Mouse (Mus musculus): ENCODE results near the gene Macrod1. TPM values are rescaled to one million over a fixed set of nuclear protein-coding genes. Genes with fewer than 3 reads are reported as not detected.

The Macrod1 gene
- polyA plus RNA-seq, 1 experiment from 2014 or later, result 3.6 TPM

GRCm38 (mm10) chr19:7084734-7085133 is 28.1 kb downstream of the Macrod1 start:
- H3K9ac ChIP-seq (ENCODE audit: low read length), result no peak overlapping the region
- no peak overlapping the region for H3K4me2 ChIP-seq (ENCODE audit: low read depth, low read length, severe bottlenecking)
- ATAC-seq (replicated peaks; ENCODE audit: low FRiP score), result no peak
- H3K27me3 ChIP-seq (ENCODE audit: control insufficient read depth, insufficient read depth, low read length), result no peaks in the 10 kb centered on the region
- no peak overlapping the region for H3K4me3 ChIP-seq (ENCODE audit: low read depth, low read length)
- no peak for DNase-seq (ENCODE audit: low spot score)
- H3K4me1 ChIP-seq (replicated peaks; ENCODE audit: control insufficient read depth, insufficient read depth, low read length), result peaks cover 14% of the 10 kb centered on the region; the same call in 1 of the 2 replicates
- no peaks in the 10 kb centered on the region for H3K36me3 ChIP-seq (ENCODE audit: control insufficient read depth, insufficient read depth, low read length)
- WGBS, result 79% methylated on average over 15 of the region's 15 CpGs
- H3K9me3 ChIP-seq (ENCODE audit: control insufficient read depth, low read length), result no peaks in the 10 kb centered on the region
- H3K27ac ChIP-seq (ENCODE audit: low read depth, low read length), result no peak overlapping the region

DNA sequence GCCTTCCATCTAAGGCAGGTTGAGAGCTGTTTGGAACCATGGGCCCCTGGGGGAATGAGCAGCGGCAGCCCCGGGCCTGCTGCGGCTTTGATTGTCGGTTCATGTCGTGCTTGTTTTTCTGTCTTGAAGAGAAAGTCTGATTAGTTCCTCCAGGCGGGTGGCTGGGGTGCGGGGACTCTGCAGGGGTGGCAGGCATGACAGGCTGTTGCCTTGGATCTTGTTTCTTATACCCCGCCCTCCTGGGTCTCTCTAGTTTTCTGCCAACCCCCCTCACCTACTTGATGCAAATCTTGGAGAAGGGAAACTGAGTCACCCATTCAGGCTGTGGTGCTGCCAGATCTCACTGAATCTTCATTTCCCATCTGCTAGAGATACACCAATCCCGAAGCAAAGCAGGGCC is 31.9 kb downstream of the Macrod1 start:
- Histone ChIP-seq H3K27ac (ENCODE audit: low read depth, low read length) (no peak overlapping the region), H3K4me3 (ENCODE audit: low read depth, low read length) (no peak overlapping the region), H3K4me1 (replicated peaks; ENCODE audit: control insufficient read depth, insufficient read depth, low read length) (peaks cover 32% of the 10 kb centered on the region), H3K4me2 (ENCODE audit: low read depth, low read length, severe bottlenecking) (no peak overlapping the region), H3K9ac (ENCODE audit: low read length) (no peak overlapping the region), H3K9me3 (ENCODE audit: control insufficient read depth, low read length) (no peaks in the 10 kb centered on the region), H3K27me3 (ENCODE audit: control insufficient read depth, insufficient read depth, low read length) (no peaks in the 10 kb centered on the region), H3K36me3 (ENCODE audit: control insufficient read depth, insufficient read depth, low read length) (no peaks in the 10 kb centered on the region)
- DNase-seq (ENCODE audit: low spot score) (no peak), ATAC-seq (replicated peaks; ENCODE audit: low FRiP score) (no peak)
- 17% methylated on average over 9 of the region's 9 CpGs for WGBS

GRCm38 (mm10) chr19:7089050-7089449 is 32.4 kb downstream of the Macrod1 start:
- WGBS, result 71% methylated on average over 5 of the region's 5 CpGs
- H3K4me1 ChIP-seq (replicated peaks; ENCODE audit: control insufficient read depth, insufficient read depth, low read length), result peaks cover 30% of the 10 kb centered on the region
- ATAC-seq (replicated peaks; ENCODE audit: low FRiP score) (no peak), DNase-seq (ENCODE audit: low spot score) (no peak)
- no peak overlapping the region for H3K9ac ChIP-seq (ENCODE audit: low read length)
- no peaks in the 10 kb centered on the region for H3K27me3 ChIP-seq (ENCODE audit: control insufficient read depth, insufficient read depth, low read length)
- H3K9me3 ChIP-seq (ENCODE audit: control insufficient read depth, low read length), result no peaks in the 10 kb centered on the region
- H3K4me2 ChIP-seq (ENCODE audit: low read depth, low read length, severe bottlenecking), result no peak overlapping the region
- H3K36me3 ChIP-seq (ENCODE audit: control insufficient read depth, insufficient read depth, low read length), result no peaks in the 10 kb centered on the region
- H3K27ac ChIP-seq (ENCODE audit: low read depth, low read length), result no peak overlapping the region
- no peak overlapping the region for H3K4me3 ChIP-seq (ENCODE audit: low read depth, low read length)

DNA sequence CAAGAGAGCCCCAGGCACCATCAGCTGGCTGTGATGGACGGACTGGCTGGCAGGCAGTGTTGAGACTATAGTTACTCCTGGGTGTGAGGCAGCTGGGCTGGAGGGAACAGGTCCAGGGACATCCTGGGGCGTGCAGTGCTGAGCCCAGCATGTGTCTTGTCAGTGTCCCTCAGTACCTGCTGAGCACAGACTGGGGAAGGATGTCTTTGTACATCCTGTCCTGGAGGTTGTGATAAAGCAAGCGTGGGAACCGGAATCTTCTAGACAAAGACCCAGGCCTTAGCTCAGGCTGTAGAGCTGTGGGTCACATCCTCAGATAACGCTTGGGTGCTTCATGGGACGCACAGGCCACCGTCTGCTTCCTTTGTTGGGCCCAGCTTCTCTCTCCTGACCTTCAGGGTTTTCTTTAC is 33.2 kb downstream of the Macrod1 start:
- Histone ChIP-seq H3K9me3 (ENCODE audit: control insufficient read depth, low read length) (no peaks in the 10 kb centered on the region), H3K27ac (ENCODE audit: low read depth, low read length) (peak overlapping the region; percentile 26; the same call in 1 of the 2 replicates), H3K27me3 (ENCODE audit: control insufficient read depth, insufficient read depth, low read length) (no peaks in the 10 kb centered on the region), H3K4me3 (ENCODE audit: low read depth, low read length) (no peak overlapping the region), H3K4me2 (ENCODE audit: low read depth, low read length, severe bottlenecking) (no peak overlapping the region), H3K36me3 (ENCODE audit: control insufficient read depth, insufficient read depth, low read length) (no peaks in the 10 kb centered on the region), H3K9ac (ENCODE audit: low read length) (no peak overlapping the region), H3K4me1 (replicated peaks; ENCODE audit: control insufficient read depth, insufficient read depth, low read length) (peaks cover 28% of the 10 kb centered on the region)
- ATAC-seq (replicated peaks; ENCODE audit: low FRiP score) (no peak), DNase-seq (ENCODE audit: low spot score) (no peak)
- WGBS, result 38% methylated on average over 7 of the region's 7 CpGs

DNA sequence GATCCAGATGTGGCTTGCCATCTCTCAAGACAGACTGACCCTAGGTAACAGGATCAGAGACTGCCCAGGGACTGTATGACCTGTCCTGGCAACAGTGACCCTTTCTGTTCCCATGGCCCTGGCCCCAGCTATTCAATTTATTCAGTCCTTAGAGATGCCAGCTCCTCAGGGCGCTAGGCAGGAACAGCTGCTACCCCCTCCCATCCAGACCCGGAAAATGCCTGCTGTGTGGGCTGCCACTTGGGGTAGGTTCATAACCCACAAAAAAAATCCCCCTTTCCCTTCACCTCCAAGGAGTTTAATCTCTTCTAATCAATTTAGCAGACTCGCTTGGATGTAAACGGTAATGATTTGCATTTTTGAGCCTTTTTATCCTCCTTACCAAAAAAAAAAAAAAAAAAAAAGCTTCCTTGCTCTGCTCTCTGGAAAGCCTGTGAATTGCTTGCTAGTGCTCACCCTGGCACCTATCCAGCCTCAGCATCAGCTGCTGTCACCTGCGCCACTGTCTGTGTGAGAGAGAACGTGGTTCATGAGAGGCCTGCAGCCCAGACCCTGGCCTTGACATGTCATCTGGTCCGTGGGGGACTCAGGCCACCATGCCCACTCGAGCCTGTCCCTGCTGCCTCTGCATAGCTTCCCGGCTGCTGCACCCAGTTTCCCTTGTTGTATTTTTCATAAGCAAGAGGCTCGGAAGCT is 33.9 kb downstream of the Macrod1 start:
- Histone ChIP-seq H3K27ac (ENCODE audit: low read depth, low read length) (peak overlapping the region; percentile 61), H3K4me1 (replicated peaks; ENCODE audit: control insufficient read depth, insufficient read depth, low read length) (peaks cover 28% of the 10 kb centered on the region), H3K27me3 (ENCODE audit: control insufficient read depth, insufficient read depth, low read length) (no peaks in the 10 kb centered on the region), H3K9me3 (ENCODE audit: control insufficient read depth, low read length) (no peaks in the 10 kb centered on the region), H3K36me3 (ENCODE audit: control insufficient read depth, insufficient read depth, low read length) (no peaks in the 10 kb centered on the region), H3K9ac (ENCODE audit: low read length) (peak overlapping the region; percentile 23; the same call in 1 of the 2 replicates), H3K4me2 (ENCODE audit: low read depth, low read length, severe bottlenecking) (no peak overlapping the region), H3K4me3 (ENCODE audit: low read depth, low read length) (no peak overlapping the region)
- no peak for DNase-seq (ENCODE audit: low spot score)
- peak; percentile 22 for ATAC-seq (replicated peaks; ENCODE audit: low FRiP score)
- 25% methylated on average over 10 of the region's 10 CpGs for WGBS

DNA sequence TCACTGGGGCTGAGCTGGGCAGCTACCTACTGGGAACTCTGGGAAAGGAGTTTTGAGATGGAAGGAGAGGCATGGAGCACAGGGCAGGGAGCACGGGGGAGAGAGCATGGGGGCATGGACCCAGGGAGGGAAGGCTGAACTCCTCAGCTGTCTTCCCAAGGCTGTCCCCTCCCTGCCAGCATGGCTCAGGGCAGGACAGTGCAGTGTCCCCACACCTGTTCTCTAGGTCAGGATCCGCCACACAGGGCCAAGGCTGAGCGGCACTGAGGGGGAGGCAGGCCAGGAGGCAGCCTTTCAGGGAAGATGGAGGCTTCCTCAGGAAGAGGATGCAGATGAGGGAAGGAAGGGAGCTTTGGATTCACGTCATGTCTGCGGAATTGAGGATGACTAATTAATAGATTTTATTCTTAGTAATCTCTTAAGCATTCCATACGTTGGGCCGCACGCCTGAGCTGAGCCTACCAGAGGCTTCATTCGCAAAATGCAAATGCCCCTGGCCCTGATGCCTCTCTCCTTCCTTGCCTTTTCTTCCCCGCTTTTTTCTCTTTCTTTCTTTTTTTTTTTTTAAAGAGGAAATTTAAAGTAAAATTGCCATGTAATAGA is 34.9 kb downstream of the Macrod1 start:
- 0 out of 2 replicates have a peak, but pooled peaks have one; percentile 27 for ATAC-seq (replicated peaks; ENCODE audit: low FRiP score)
- Histone ChIP-seq H3K9me3 (ENCODE audit: control insufficient read depth, low read length) (no peaks in the 10 kb centered on the region), H3K27me3 (ENCODE audit: control insufficient read depth, insufficient read depth, low read length) (no peaks in the 10 kb centered on the region)

GRCm38 (mm10) chr19:7092756-7093155 is 36.1 kb downstream of the Macrod1 start:
- no peaks in the 10 kb centered on the region for H3K36me3 ChIP-seq (ENCODE audit: control insufficient read depth, insufficient read depth, low read length)
- WGBS, result 89% methylated on average over 5 of the region's 5 CpGs
- no peak overlapping the region for H3K27ac ChIP-seq (ENCODE audit: low read depth, low read length)
- no peak overlapping the region for H3K9ac ChIP-seq (ENCODE audit: low read length)
- DNase-seq (ENCODE audit: low spot score) (no peak), ATAC-seq (replicated peaks; ENCODE audit: low FRiP score) (no peak)
- no peaks in the 10 kb centered on the region; the same call in 1 of the 2 replicates for H3K27me3 ChIP-seq (ENCODE audit: control insufficient read depth, insufficient read depth, low read length)
- H3K4me1 ChIP-seq (replicated peaks; ENCODE audit: control insufficient read depth, insufficient read depth, low read length), result peaks cover 28% of the 10 kb centered on the region
- H3K4me3 ChIP-seq (ENCODE audit: low read depth, low read length), result no peak overlapping the region
- H3K9me3 ChIP-seq (ENCODE audit: control insufficient read depth, low read length), result no peaks in the 10 kb centered on the region
- H3K4me2 ChIP-seq (ENCODE audit: low read depth, low read length, severe bottlenecking), result no peak overlapping the region

More for the DNA sequence above, 34.9 kb downstream of the Macrod1 start:
- 46% methylated on average over 10 of the region's 10 CpGs for WGBS
- Histone ChIP-seq H3K27ac (ENCODE audit: low read depth, low read length) (no peak overlapping the region; the same call in 1 of the 2 replicates), H3K4me1 (replicated peaks; ENCODE audit: control insufficient read depth, insufficient read depth, low read length) (peaks cover 28% of the 10 kb centered on the region), H3K36me3 (ENCODE audit: control insufficient read depth, insufficient read depth, low read length) (no peaks in the 10 kb centered on the region), H3K9ac (ENCODE audit: low read length) (no peak overlapping the region), H3K4me3 (ENCODE audit: low read depth, low read length) (no peak overlapping the region), H3K4me2 (ENCODE audit: low read depth, low read length, severe bottlenecking) (no peak overlapping the region)
- DNase-seq (ENCODE audit: low spot score), result no peak

DNA sequence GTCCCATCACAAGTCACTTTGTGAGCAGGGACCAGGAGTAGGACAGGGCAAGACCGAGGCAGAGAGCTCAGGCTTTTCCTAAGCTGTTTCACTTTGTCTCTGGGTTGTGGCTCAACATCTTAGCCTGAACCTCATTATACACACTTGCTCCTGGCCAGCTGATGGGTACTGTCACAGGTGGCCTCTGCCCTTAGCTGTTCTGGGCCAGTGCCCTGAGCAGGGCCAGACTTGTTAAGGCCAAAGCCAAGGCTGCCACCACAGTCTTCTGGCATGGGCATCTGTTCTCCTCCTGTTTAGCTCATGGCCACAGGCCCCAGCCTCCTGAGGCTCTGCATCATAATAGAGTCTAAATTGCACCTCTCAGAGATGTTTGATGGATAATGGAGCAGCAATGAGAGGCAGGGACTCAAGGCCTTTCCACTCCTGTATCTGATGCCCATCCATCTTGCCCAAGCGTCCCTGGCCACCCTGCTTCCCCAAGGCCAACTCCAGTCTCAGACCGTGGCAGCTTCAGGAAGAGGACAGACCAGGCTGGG is 43.1 kb downstream of the Macrod1 start:
- DNase-seq (ENCODE audit: low spot score) (no peak), ATAC-seq (replicated peaks; ENCODE audit: low FRiP score) (no peak)
- WGBS, result 80% methylated on average over 3 of the region's 3 CpGs
- H3K36me3 ChIP-seq (ENCODE audit: control insufficient read depth, insufficient read depth, low read length), result no peaks in the 10 kb centered on the region
- no peak overlapping the region for H3K27ac ChIP-seq (ENCODE audit: low read depth, low read length)
- H3K9ac ChIP-seq (ENCODE audit: low read length), result no peak overlapping the region
- H3K4me1 ChIP-seq (replicated peaks; ENCODE audit: control insufficient read depth, insufficient read depth, low read length), result peaks cover 9% of the 10 kb centered on the region
- H3K27me3 ChIP-seq (ENCODE audit: control insufficient read depth, insufficient read depth, low read length), result no peaks in the 10 kb centered on the region; the same call in 1 of the 2 replicates
- H3K9me3 ChIP-seq (ENCODE audit: control insufficient read depth, low read length), result no peaks in the 10 kb centered on the region
- no peak overlapping the region for H3K4me2 ChIP-seq (ENCODE audit: low read depth, low read length, severe bottlenecking)
- H3K4me3 ChIP-seq (ENCODE audit: low read depth, low read length), result no peak overlapping the region
